Mouse (Mus musculus): ENCODE data around the gene Gm49405. TPM values are rescaled to one million over a fixed set of nuclear protein-coding genes. Genes with fewer than 3 reads are reported as not detected.

The Gm49405 gene
- polyA plus RNA-seq (2017; shearing (Covaris generic)), result 1.4 TPM

GRCm38 (mm10) chr19:4000119-4000900, at the start of gene Gm49405, which contains the start of gene Nudt8:
Gene Gm49405 (plus strand): TSS chr19:4000626.
Gene Nudt8 (plus strand): TSS chr19:4000580.

GRCm38 (mm10) chr19:3958470-3958869, 42.0 kb upstream of the Gm49405 start, which contains the start of gene Aldh3b3:
Gene Aldh3b3 (plus strand): TSS chr19:3958645.

GRCm38 (mm10) chr19:3972229-3972628, 28.2 kb upstream of the Gm49405 start, which contains the start of gene Aldh3b2:
Gene Aldh3b2 (plus strand): TSS chr19:3972328.

GRCm38 (mm10) chr19:3986334-3986733, 14.1 kb upstream of the Gm49405 start, which contains the start of gene Acy3:
Gene Acy3 (plus strand): TSS chr19:3986570.

GRCm38 (mm10) chr19:3992416-3992815, 8.0 kb upstream of the Gm49405 start, which contains the start of gene Tbx10:
Gene Tbx10 (plus strand): TSS chr19:3992752.

GRCm38 (mm10) chr19:4003112-4003511, 2.7 kb downstream of the Gm49405 start, which contains the start of gene Doc2g:
Gene Doc2g (plus strand): TSS chr19:4003313.

GRCm38 (mm10) chr19:4012432-4013022, 12.1 kb downstream of the Gm49405 start, which contains the start of gene Ndufv1:
Gene Ndufv1 (minus strand): TSS chr19:4012806.

GRCm38 (mm10) chr19:4037788-4038232, 37.4 kb downstream of the Gm49405 start, which contains the start of gene Gstp1:
Gene Gstp1 (minus strand): TSS chr19:4037985.

GRCm38 (mm10) chr19:4045966-4046865, 45.8 kb downstream of the Gm49405 start, which contains the start of gene Gstp2:
Gene Gstp2 (minus strand): TSS chr19:4046023.

Other genes starting within 250 kb of the Gm49405 start
- gene Kmt5b, start 233.2 kb upstream of the Gm49405 start, polyA plus RNA-seq (2017; shearing (Covaris generic)), result 33.8 TPM
- 2.1 TPM for gene Chka, start 148.9 kb upstream of the Gm49405 start, polyA plus RNA-seq (2017; shearing (Covaris generic))
- gene Tcirg1, start 93.5 kb upstream of the Gm49405 start, polyA plus RNA-seq (2017; shearing (Covaris generic)), result 63.1 TPM
- 259 TPM for gene Ndufs8, start 87.9 kb upstream of the Gm49405 start, polyA plus RNA-seq (2017; shearing (Covaris generic))
- 0.29 TPM for gene Aldh3b1, start 70.8 kb upstream of the Gm49405 start, polyA plus RNA-seq (2017; shearing (Covaris generic))
- gene Unc93b1, start 65.4 kb upstream of the Gm49405 start, polyA plus RNA-seq (2017; shearing (Covaris generic)), result 47.5 TPM
- gene Aldh3b3, start 42.0 kb upstream of the Gm49405 start, polyA plus RNA-seq (2017; shearing (Covaris generic)), result not detected
- not detected for gene Aldh3b2, start 28.3 kb upstream of the Gm49405 start, polyA plus RNA-seq (2017; shearing (Covaris generic))
- 0.71 TPM for gene Acy3, start 14.1 kb upstream of the Gm49405 start, polyA plus RNA-seq (2017; shearing (Covaris generic))
- gene Tbx10, start 7.9 kb upstream of the Gm49405 start, polyA plus RNA-seq (2017; shearing (Covaris generic)), result not detected
- gene Nudt8, start within 50 bp of the Gm49405 start, polyA plus RNA-seq (2017; shearing (Covaris generic)), result 9.1 TPM
- gene Doc2g, start 2.7 kb downstream of the Gm49405 start, polyA plus RNA-seq (2017; shearing (Covaris generic)), result 2.1 TPM
- 169 TPM for gene Ndufv1, start 12.2 kb downstream of the Gm49405 start, polyA plus RNA-seq (2017; shearing (Covaris generic))
- 708 TPM for gene Gstp1, start 37.4 kb downstream of the Gm49405 start, polyA plus RNA-seq (2017; shearing (Covaris generic))
- gene Gstp2, start 45.4 kb downstream of the Gm49405 start, polyA plus RNA-seq (2017; shearing (Covaris generic)), result 3.2 TPM
- gene Gstp3, start 58.9 kb downstream of the Gm49405 start, polyA plus RNA-seq (2017; shearing (Covaris generic)), result 149 TPM
- not detected for gene Cabp2, start 81.0 kb downstream of the Gm49405 start, polyA plus RNA-seq (2017; shearing (Covaris generic))
- 1,029 TPM for gene Cdk2ap2, start 96.6 kb downstream of the Gm49405 start, polyA plus RNA-seq (2017; shearing (Covaris generic))
- 346 TPM for gene Pitpnm1, start 99.4 kb downstream of the Gm49405 start, polyA plus RNA-seq (2017; shearing (Covaris generic))
- 228 TPM for gene Aip, start 125.2 kb downstream of the Gm49405 start, polyA plus RNA-seq (2017; shearing (Covaris generic))
- gene Gpr152, start 139.2 kb downstream of the Gm49405 start, polyA plus RNA-seq (2017; shearing (Covaris generic)), result not detected
- gene Cabp4, start 143.4 kb downstream of the Gm49405 start, polyA plus RNA-seq (2017; shearing (Covaris generic)), result 0.38 TPM
- gene Coro1b, start 148.0 kb downstream of the Gm49405 start, polyA plus RNA-seq (2017; shearing (Covaris generic)), result 424 TPM
- gene Ptprcap, start 153.0 kb downstream of the Gm49405 start, polyA plus RNA-seq (2017; shearing (Covaris generic)), result 1,706 TPM
- gene Rps6kb2, start 162.7 kb downstream of the Gm49405 start, polyA plus RNA-seq (2017; shearing (Covaris generic)), result 58.8 TPM
- 11.0 TPM for gene Carns1, start 174.9 kb downstream of the Gm49405 start, polyA plus RNA-seq (2017; shearing (Covaris generic))
- 828 TPM for gene Tbc1d10c, start 190.7 kb downstream of the Gm49405 start, polyA plus RNA-seq (2017; shearing (Covaris generic))
- gene Ppp1ca, start 191.4 kb downstream of the Gm49405 start, polyA plus RNA-seq (2017; shearing (Covaris generic)), result 1,287 TPM
- 82.8 TPM for gene Rad9a, start 201.0 kb downstream of the Gm49405 start, polyA plus RNA-seq (2017; shearing (Covaris generic))
- gene Clcf1, start 213.6 kb downstream of the Gm49405 start, polyA plus RNA-seq (2017; shearing (Covaris generic)), result 39.2 TPM
- not detected for gene AC109138.7, start 213.7 kb downstream of the Gm49405 start, polyA plus RNA-seq (2017; shearing (Covaris generic))
- 139 TPM for gene Pold4, start 231.3 kb downstream of the Gm49405 start, polyA plus RNA-seq (2017; shearing (Covaris generic))